Mouse (Mus musculus): Measurements from ENCODE around the gene Rps27l. TPM values are rescaled to one million over a fixed set of nuclear protein-coding genes. Genes with fewer than 3 reads are reported as not detected.

The Rps27l gene
- polyA plus RNA-seq, 1 experiment from 2014 or later, result 678 TPM

- H3K9me3 ChIP-seq (ENCODE audit: control insufficient read depth, low read length), result no peaks in the 10 kb centered on the region
- no peak overlapping the region for H3K9ac ChIP-seq (ENCODE audit: low read depth, low read length)
- H3K27me3 ChIP-seq (replicated peaks; ENCODE audit: control insufficient read depth, insufficient read depth, low read length), result no peaks in the 10 kb centered on the region
- WGBS, result 60% methylated on average over 7 of the region's 7 CpGs
- no peak for ATAC-seq (ENCODE audit: low read depth)
- H3K4me1 ChIP-seq (ENCODE audit: control insufficient read depth, insufficient read depth, low read length), result no peaks in the 10 kb centered on the region
- no peak overlapping the region for H3K4me3 ChIP-seq (ENCODE audit: low read depth, low read length)
- H3K27ac ChIP-seq (replicated peaks; ENCODE audit: low read depth, low read length), result no peak overlapping the region
- no peaks in the 10 kb centered on the region for H3K36me3 ChIP-seq (ENCODE audit: control insufficient read depth, insufficient read depth, low read length)
- H3K4me2 ChIP-seq (ENCODE audit: low read depth, low read length), result no peak overlapping the region
- DNase-seq (ENCODE audit: low spot score), result no peak
Observed at GRCm38 (mm10) chr9:66930351-66930750, 15.5 kb upstream of the Rps27l start.

GRCm38 (mm10) chr9:66933869-66934808 lies 11.7 kb upstream of the Rps27l start:
- WGBS, result 65% methylated on average over 19 of the region's 19 CpGs
- Histone ChIP-seq H3K27me3 (replicated peaks; ENCODE audit: control insufficient read depth, insufficient read depth, low read length) (no peaks in the 10 kb centered on the region), H3K9me3 (ENCODE audit: control insufficient read depth, low read length) (no peaks in the 10 kb centered on the region), H3K9ac (ENCODE audit: low read depth, low read length) (no peak overlapping the region), H3K27ac (replicated peaks; ENCODE audit: low read depth, low read length) (no peak overlapping the region), H3K4me2 (ENCODE audit: low read depth, low read length) (no peak overlapping the region), H3K4me1 (ENCODE audit: control insufficient read depth, insufficient read depth, low read length) (no peaks in the 10 kb centered on the region), H3K4me3 (ENCODE audit: low read depth, low read length) (no peak overlapping the region), H3K36me3 (ENCODE audit: control insufficient read depth, insufficient read depth, low read length) (no peaks in the 10 kb centered on the region)
- DNase-seq (ENCODE audit: low spot score) (peak; percentile 33), ATAC-seq (ENCODE audit: low read depth) (no peak; the same call in 1 of the 2 replicates)

- Histone ChIP-seq H3K4me2 (ENCODE audit: low read depth, low read length) (no peak overlapping the region), H3K36me3 (ENCODE audit: control insufficient read depth, insufficient read depth, low read length) (no peaks in the 10 kb centered on the region), H3K27me3 (replicated peaks; ENCODE audit: control insufficient read depth, insufficient read depth, low read length) (no peaks in the 10 kb centered on the region), H3K9me3 (ENCODE audit: control insufficient read depth, low read length) (no peaks in the 10 kb centered on the region), H3K4me3 (ENCODE audit: low read depth, low read length) (no peak overlapping the region), H3K4me1 (ENCODE audit: control insufficient read depth, insufficient read depth, low read length) (peaks cover 4% of the 10 kb centered on the region; the same call in 1 of the 2 replicates), H3K27ac (replicated peaks; ENCODE audit: low read depth, low read length) (no peak overlapping the region), H3K9ac (ENCODE audit: low read depth, low read length) (no peak overlapping the region)
- ATAC-seq (ENCODE audit: low read depth) (peak; percentile 74), DNase-seq (ENCODE audit: low spot score) (peak; percentile 72)
- 56% methylated on average over 8 of the region's 8 CpGs for WGBS
Observed at GRCm38 (mm10) chr9:66937507-66937906, 8.4 kb upstream of the Rps27l start.

- peak; percentile 65 for ATAC-seq (ENCODE audit: low read depth)
- 5% methylated on average over 4 of the region's 4 CpGs for WGBS
Observed at GRCm38 (mm10) chr9:66938836-66939235, 7.0 kb upstream of the Rps27l start.

GRCm38 (mm10) chr9:66945161-66945560 lies 725 bp upstream of the Rps27l start:
- Histone ChIP-seq H3K36me3 (ENCODE audit: control insufficient read depth, insufficient read depth, low read length) (peaks cover 14% of the 10 kb centered on the region), H3K27me3 (replicated peaks; ENCODE audit: control insufficient read depth, insufficient read depth, low read length) (no peaks in the 10 kb centered on the region), H3K9ac (ENCODE audit: low read depth, low read length) (peak overlapping the region; percentile 93), H3K4me2 (ENCODE audit: low read depth, low read length) (peak overlapping the region; percentile 55), H3K9me3 (ENCODE audit: control insufficient read depth, low read length) (no peaks in the 10 kb centered on the region), H3K27ac (replicated peaks; ENCODE audit: low read depth, low read length) (peak overlapping the region; percentile 97), H3K4me1 (ENCODE audit: control insufficient read depth, insufficient read depth, low read length) (peaks cover 9% of the 10 kb centered on the region; the same call in 1 of the 2 replicates), H3K4me3 (ENCODE audit: low read depth, low read length) (peak overlapping the region; percentile 98)
- DNase-seq (ENCODE audit: low spot score) (no peak), ATAC-seq (ENCODE audit: low read depth) (no peak)
- WGBS, result 12% methylated on average over 4 of the region's 4 CpGs

More at GRCm38 (mm10) chr9:66938836-66939235, 7.0 kb upstream of the Rps27l start:
- Histone ChIP-seq H3K27ac (replicated peaks; ENCODE audit: low read depth, low read length) (no peak overlapping the region), H3K36me3 (ENCODE audit: control insufficient read depth, insufficient read depth, low read length) (no peaks in the 10 kb centered on the region), H3K9me3 (ENCODE audit: control insufficient read depth, low read length) (no peaks in the 10 kb centered on the region), H3K9ac (ENCODE audit: low read depth, low read length) (no peak overlapping the region), H3K4me2 (ENCODE audit: low read depth, low read length) (no peak overlapping the region), H3K4me3 (ENCODE audit: low read depth, low read length) (no peak overlapping the region), H3K4me1 (ENCODE audit: control insufficient read depth, insufficient read depth, low read length) (peaks cover 4% of the 10 kb centered on the region; the same call in 1 of the 2 replicates), H3K27me3 (replicated peaks; ENCODE audit: control insufficient read depth, insufficient read depth, low read length) (no peaks in the 10 kb centered on the region)
- peak; percentile 87 for DNase-seq (ENCODE audit: low spot score)

GRCm38 (mm10) chr9:66948536-66948935 lies 2.6 kb downstream of the Rps27l start:
- ATAC-seq (ENCODE audit: low read depth) (no peak), DNase-seq (ENCODE audit: low spot score) (no peak)
- Histone ChIP-seq H3K36me3 (ENCODE audit: control insufficient read depth, insufficient read depth, low read length) (peaks cover 14% of the 10 kb centered on the region), H3K27ac (replicated peaks; ENCODE audit: low read depth, low read length) (no peak overlapping the region), H3K4me3 (ENCODE audit: low read depth, low read length) (no peak overlapping the region), H3K27me3 (replicated peaks; ENCODE audit: control insufficient read depth, insufficient read depth, low read length) (no peaks in the 10 kb centered on the region), H3K4me1 (ENCODE audit: control insufficient read depth, insufficient read depth, low read length) (peaks cover 5% of the 10 kb centered on the region; the same call in 1 of the 2 replicates), H3K9me3 (ENCODE audit: control insufficient read depth, low read length) (no peaks in the 10 kb centered on the region), H3K4me2 (ENCODE audit: low read depth, low read length) (no peak overlapping the region), H3K9ac (ENCODE audit: low read depth, low read length) (no peak overlapping the region)
- 92% methylated on average over 2 of the region's 2 CpGs for WGBS

GRCm38 (mm10) chr9:66952321-66952720 lies 6.4 kb downstream of the Rps27l start:
- DNase-seq (ENCODE audit: low spot score) (no peak), ATAC-seq (ENCODE audit: low read depth) (no peak)
- no peaks in the 10 kb centered on the region for H3K27me3 ChIP-seq (replicated peaks; ENCODE audit: control insufficient read depth, insufficient read depth, low read length)
- no peaks in the 10 kb centered on the region for H3K4me1 ChIP-seq (ENCODE audit: control insufficient read depth, insufficient read depth, low read length)
- H3K27ac ChIP-seq (replicated peaks; ENCODE audit: low read depth, low read length), result no peak overlapping the region
- H3K36me3 ChIP-seq (ENCODE audit: control insufficient read depth, insufficient read depth, low read length), result peaks cover 17% of the 10 kb centered on the region
- no peaks in the 10 kb centered on the region for H3K9me3 ChIP-seq (ENCODE audit: control insufficient read depth, low read length)
- 78% methylated on average over 8 of the region's 8 CpGs for WGBS
- H3K4me3 ChIP-seq (ENCODE audit: low read depth, low read length), result no peak overlapping the region
- H3K4me2 ChIP-seq (ENCODE audit: low read depth, low read length), result no peak overlapping the region
- H3K9ac ChIP-seq (ENCODE audit: low read depth, low read length), result no peak overlapping the region

GRCm38 (mm10) chr9:66952886-66953285 lies 7.0 kb downstream of the Rps27l start:
- ATAC-seq (ENCODE audit: low read depth), result no peak

More at GRCm38 (mm10) chr9:66952886-66953285, 7.0 kb downstream of the Rps27l start:
- Histone ChIP-seq H3K4me2 (ENCODE audit: low read depth, low read length) (no peak overlapping the region), H3K9me3 (ENCODE audit: control insufficient read depth, low read length) (no peaks in the 10 kb centered on the region), H3K27ac (replicated peaks; ENCODE audit: low read depth, low read length) (no peak overlapping the region), H3K9ac (ENCODE audit: low read depth, low read length) (no peak overlapping the region), H3K36me3 (ENCODE audit: control insufficient read depth, insufficient read depth, low read length) (peaks cover 14% of the 10 kb centered on the region), H3K4me3 (ENCODE audit: low read depth, low read length) (no peak overlapping the region), H3K27me3 (replicated peaks; ENCODE audit: control insufficient read depth, insufficient read depth, low read length) (no peaks in the 10 kb centered on the region), H3K4me1 (ENCODE audit: control insufficient read depth, insufficient read depth, low read length) (no peaks in the 10 kb centered on the region)
- WGBS, result 73% methylated on average over 2 of the region's 2 CpGs
- no peak for DNase-seq (ENCODE audit: low spot score)
